Mouse (Mus musculus) heart, adult 2 months (tissue): ENCODE measurements around the gene Srms.

Experiments used
- CTCF ChIP-seq: fragments of 200-600 bp; IDR thresholded peaks from 2 replicates; pipeline ENCODE4 v1.8.1; 2022; ENCODE audit warnings: antibody characterized with exemption, mild to moderate bottlenecking, moderate library complexity
- EP300 ChIP-seq: fragments of 200-500 bp; IDR thresholded peaks from 2 replicates; pipeline ENCODE4 v1.6.1; 2011; ENCODE audit warnings: low read depth, low read length, control low read depth; ENCODE audit not compliant: insufficient read depth
- POLR2A ChIP-seq: fragments of 200-500 bp; IDR thresholded peaks from 2 replicates; pipeline ENCODE4 v1.6.1; 2011; ENCODE audit warnings: mild to moderate bottlenecking, low read depth, low read length, control low read depth; ENCODE audit not compliant: insufficient read depth

DNA sequence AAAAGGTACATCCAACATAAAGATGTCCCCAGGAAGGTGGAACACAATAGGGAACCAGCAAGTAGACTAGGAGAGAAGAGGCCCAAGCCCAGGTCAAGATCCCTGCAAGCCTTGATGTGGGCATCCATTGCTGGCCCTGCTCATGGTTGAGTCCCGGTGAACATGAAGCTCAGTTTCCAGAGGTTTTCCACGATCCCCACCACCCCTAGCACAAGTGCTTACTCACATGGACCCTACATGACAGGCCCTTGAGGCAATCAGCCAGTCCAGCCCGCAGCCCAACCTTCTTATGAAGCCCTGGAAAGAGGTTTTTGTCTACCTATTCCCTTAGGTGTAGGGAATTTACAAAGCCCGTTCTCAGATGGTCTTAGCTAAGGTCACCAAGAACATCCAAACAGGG is 55.8 kb downstream of the Srms start:
- TF ChIP-seq CTCF (no peak), POLR2A (no peak), EP300 (no peak)
